Mouse (Mus musculus) liver, postnatal 0 days (tissue): Measurements from ENCODE around the gene Ptpn5.

Experiments used
- CTCF ChIP-seq: sonication (generic); IDR thresholded peaks from 2 replicates; pipeline ENCODE4 v1.5.1; 2016; ENCODE audit warnings: antibody characterized with exemption, low read depth
- EP300 ChIP-seq: IDR thresholded peaks from 2 replicates; pipeline ENCODE4 v1.6.1; 2016; ENCODE audit warnings: antibody characterized with exemption, low read depth, mild to moderate bottlenecking

GRCm38 (mm10) chr7:47163203-47163602 is 29.7 kb upstream of the Ptpn5 start:
- no peak for TF ChIP-seq CTCF
- no peak for TF ChIP-seq EP300
